Mouse (Mus musculus): ENCODE measurements around the gene Mrpl40.

DNA sequence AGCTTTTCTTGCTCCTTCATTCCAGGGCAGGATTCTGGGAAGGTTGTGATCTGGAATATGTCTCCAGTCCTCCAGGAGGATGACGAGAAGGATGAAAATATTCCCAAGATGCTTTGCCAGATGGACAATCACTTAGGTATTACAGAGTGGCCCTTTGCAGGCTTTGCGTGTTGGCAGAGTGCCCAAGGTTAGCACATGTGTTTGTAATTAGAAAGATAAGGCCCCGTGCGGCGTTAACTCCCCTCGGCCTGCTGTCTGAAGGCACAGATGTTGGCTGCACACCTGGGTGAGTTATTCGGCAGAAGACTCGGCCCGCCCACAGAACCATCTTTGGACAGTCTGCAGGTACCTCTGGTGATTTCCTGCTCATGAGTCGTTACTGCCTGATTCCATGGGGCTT lies 19.8 kb upstream of the Mrpl40 start:
- TF ChIP-seq ZC3H11A (IDR thresholded peaks at IDR 0.05; ENCODE audit: borderline replicate concordance, low read depth, low read length) (no peak), HCFC1 (IDR thresholded peaks at IDR 0.05; ENCODE audit: borderline replicate concordance, insufficient read depth, low read length) (no peak)
